Mouse (Mus musculus) liver, adult (tissue): ENCODE data around the gene Gm9736.
"Not testable (repeated sequence)": the region's sequence is repeated elsewhere in the genome, so short reads cannot be mapped to it uniquely, and the experiment has no call there.

ENCODE experiments used
- GATA4 ChIP-seq: IDR thresholded peaks from 2 replicates; pipeline ENCODE4 v1.6.1; 2014; ENCODE audit warnings: mild to moderate bottlenecking, low read length; ENCODE audit not compliant: insufficient replicate concordance

Gene Gm9736

DNA sequence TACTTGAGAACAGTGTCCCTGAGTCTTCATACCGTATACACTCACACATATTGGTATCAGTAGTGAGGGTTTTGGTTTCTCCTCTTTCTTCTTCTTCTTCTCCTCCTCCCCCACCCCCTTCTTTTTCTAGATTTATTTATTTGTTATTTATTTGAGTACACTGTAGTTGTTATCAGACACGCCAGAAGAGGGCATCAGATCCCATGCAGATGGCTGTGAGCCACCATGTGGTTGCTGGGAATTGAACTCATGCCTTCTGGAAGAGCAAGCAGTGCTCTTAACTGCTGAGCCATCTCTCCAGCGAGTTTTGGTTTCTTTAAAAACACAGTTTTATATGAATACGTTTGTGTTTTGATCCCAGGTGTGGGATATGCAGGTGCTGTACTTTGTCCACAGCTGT lies 22.9 kb downstream of the Gm9736 start:
- no peak for TF ChIP-seq GATA4

GRCm38 (mm10) chr10:77726186-77726585 lies 25.0 kb downstream of the Gm9736 start, which contains the start of gene Gm10100:
Gene Gm10100 (plus strand): TSS chr10:77726486.
- TF ChIP-seq GATA4: no peak

GRCm38 (mm10) chr10:77724855-77725254 lies 26.3 kb downstream of the Gm9736 start:
- no peak for TF ChIP-seq GATA4

DNA sequence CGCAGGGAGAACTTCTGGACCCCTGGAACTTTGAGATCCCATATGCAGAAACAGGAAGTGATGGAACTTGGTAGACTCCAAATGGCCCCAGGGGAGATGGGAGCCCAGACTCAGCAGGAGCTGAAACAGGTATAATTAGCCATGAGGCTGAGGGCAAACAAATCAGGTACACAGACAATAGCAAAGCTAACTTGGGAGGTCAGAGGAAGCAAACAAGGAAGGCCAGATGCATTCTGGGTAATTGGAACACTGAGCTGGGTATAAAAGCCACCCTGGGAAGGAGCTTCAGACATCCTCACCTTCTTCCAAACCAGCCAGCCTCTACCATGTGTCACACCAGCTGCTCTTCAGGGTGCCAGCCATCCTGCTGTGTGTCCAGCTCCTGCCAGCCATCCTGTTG lies 30.9 kb downstream of the Gm9736 start, which contains the start of gene Krtap12-1:
Gene Krtap12-1, plus strand, starts transcription at position 301 of the 400 bp plus-strand sequence.
- not testable (repeated sequence) for TF ChIP-seq GATA4

DNA sequence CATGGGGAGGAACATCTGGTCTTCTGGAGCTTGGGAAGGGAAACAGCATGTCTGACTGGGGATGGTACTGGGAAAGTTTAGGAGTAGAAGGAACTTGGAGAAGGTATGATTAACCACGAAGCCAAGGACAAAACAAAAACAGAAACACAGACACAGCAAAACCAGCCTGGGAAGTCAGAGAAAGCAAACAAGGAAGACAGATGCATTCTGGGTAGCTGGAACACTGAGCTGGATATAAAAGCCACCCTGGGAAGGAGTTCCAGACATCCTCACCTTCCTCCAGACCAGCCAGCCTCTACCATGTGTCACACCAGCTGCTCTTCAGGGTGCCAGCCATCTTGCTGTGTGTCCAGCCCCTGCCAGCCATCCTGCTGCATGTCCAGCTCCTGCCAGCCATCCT lies 35.6 kb downstream of the Gm9736 start, which contains the start of gene Gm10142:
Gene Gm10142, plus strand, starts transcription at position 301 of the 400 bp plus-strand sequence.
- no peak for TF ChIP-seq GATA4

DNA sequence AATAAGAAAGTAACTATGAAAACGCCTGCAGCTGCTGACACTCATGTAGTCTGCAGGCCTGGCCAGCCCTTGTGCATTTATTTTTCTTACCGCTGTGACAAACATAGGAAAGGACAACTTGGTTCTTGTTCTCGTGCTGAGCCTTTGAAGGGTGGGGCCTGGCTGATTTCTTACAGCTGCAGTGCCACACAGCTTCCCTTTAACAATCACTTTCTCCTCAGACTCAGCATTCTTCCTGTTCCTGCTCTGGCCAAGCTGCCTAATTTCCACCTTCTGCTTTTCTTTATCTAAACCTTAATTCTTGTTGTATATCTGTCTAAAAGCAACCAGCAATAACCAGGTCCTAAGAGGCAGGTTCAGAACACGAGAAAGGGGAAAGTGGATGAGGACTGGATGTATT lies 37.4 kb downstream of the Gm9736 start:
- no peak for TF ChIP-seq GATA4

DNA sequence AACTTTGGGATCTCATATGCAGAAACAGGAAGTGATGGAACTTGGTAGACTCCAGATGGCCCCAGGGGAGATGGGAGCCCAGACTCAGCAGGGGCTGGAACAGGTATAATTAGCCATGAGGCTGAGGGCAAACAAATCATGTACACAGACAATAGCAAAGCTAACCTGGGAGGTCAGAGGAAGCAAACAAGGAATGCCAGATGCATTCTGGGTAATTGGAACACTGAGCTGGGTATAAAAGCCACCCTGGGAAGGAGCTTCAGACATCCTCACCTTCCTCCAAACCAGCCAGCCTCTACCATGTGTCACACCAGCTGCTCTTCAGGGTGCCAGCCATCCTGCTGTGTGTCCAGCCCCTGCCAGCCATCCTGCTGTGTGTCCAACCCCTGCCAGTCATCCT lies 40.0 kb downstream of the Gm9736 start, which contains the start of gene Gm10024:
Gene Gm10024, plus strand, starts transcription at position 301 of the 400 bp plus-strand sequence.
- TF ChIP-seq GATA4: not testable (repeated sequence)

DNA sequence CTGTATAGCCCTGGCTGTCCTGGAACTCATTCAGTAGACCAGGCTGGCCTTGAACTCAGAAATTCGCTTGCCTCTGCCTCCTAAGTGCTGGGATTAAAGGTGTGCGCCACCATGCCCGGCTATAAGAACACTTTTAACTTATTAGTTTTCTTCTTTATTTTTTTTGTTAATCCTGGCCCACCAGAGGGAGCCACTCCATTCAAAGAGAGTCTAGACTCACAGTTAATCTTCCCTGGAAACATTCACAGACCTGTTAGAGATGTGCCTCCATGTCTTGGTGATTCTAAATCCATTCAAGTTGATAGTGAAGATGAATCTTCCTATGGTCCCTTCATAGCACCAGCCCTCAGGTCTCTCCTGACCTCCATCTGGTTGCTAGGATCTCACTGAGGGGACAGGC lies 41.3 kb downstream of the Gm9736 start:
- no peak for TF ChIP-seq GATA4

DNA sequence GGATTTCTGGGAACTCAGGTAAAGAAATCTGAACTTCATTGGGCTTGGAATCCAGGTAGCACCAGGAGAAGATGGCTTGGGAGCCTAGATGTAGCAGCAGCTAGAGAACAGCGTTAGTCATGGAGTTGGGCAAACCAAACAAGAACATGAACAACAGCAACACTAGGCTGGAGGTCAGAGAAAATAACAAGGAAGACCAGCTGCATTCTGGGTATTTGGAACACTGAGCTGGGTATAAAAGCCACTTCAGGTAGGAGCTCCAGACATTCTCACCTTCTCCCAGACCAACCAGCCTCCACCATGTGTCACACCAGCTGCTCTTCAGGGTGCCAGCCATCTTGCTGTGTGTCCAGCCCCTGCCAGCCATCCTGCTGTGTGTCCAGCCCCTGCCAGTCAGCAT lies 44.8 kb downstream of the Gm9736 start, which contains the start of gene Gm10272:
Gene Gm10272, plus strand, starts transcription at position 301 of the 400 bp plus-strand sequence.
- no peak for TF ChIP-seq GATA4
